Mouse (Mus musculus): ENCODE measurements around the gene Whrn.

GRCm38 (mm10) chr4:63431098-63431497 is 64.7 kb downstream of the Whrn start:
- TF ChIP-seq EP300 (IDR thresholded peaks at IDR 0.05; ENCODE audit: insufficient read depth, low read depth, low read length) (no peak), POLR2A (IDR thresholded peaks at IDR 0.05; ENCODE audit: insufficient read depth, low read depth, low read length) (no peak)

All from heart, adult 2 months (tissue).